Mouse (Mus musculus) frontal cortex, postnatal 36 days (tissue): Measurements from ENCODE around the gene Cd47.

ENCODE experiments used
- DNase-seq, 2 experiments: peaks; one replicate each; pipeline ENCODE4 v3.0.0; 2022; ENCODE audit warnings: low spot score in 2 of 2

The Cd47 gene

GRCm38 (mm10) chr16:49907356-49907755 lies 107.0 kb downstream of the Cd47 start:
- no peak for DNase-seq

- DNase-seq = peak in 1 of 2 experiments; percentile 36
These were observed 109.2 kb downstream of the Cd47 start for GRCm38 (mm10) chr16:49909536-49909935.

- no peak for DNase-seq
These were observed 113.8 kb downstream of the Cd47 start for GRCm38 (mm10) chr16:49914094-49914493.

GRCm38 (mm10) chr16:49915532-49916476 lies 115.5 kb downstream of the Cd47 start:
- DNase-seq = no peak

- DNase-seq = no peak
These were observed 119.9 kb downstream of the Cd47 start for GRCm38 (mm10) chr16:49920191-49920590.

- no peak for DNase-seq
These were observed 121.3 kb downstream of the Cd47 start for GRCm38 (mm10) chr16:49921677-49922076.

- DNase-seq = peak; percentile 23 to 38
These were observed 121.8 kb downstream of the Cd47 start for GRCm38 (mm10) chr16:49922098-49922497.

- no peak for DNase-seq
These were observed 123.4 kb downstream of the Cd47 start for GRCm38 (mm10) chr16:49923720-49924119.

- DNase-seq = no peak
These were observed 124.6 kb downstream of the Cd47 start for GRCm38 (mm10) chr16:49924941-49925340.

- DNase-seq = no peak
These were observed 132.9 kb downstream of the Cd47 start for GRCm38 (mm10) chr16:49933274-49933673.

GRCm38 (mm10) chr16:49936008-49936443 lies 135.7 kb downstream of the Cd47 start:
- DNase-seq = no peak

- DNase-seq = no peak
These were observed 136.5 kb downstream of the Cd47 start for GRCm38 (mm10) chr16:49936793-49937192.

- no peak for DNase-seq
These were observed 137.2 kb downstream of the Cd47 start for GRCm38 (mm10) chr16:49937218-49938165.

- DNase-seq = no peak
These were observed 138.4 kb downstream of the Cd47 start for GRCm38 (mm10) chr16:49938483-49939301.

- DNase-seq = no peak
These were observed 139.0 kb downstream of the Cd47 start for GRCm38 (mm10) chr16:49939376-49939775.

GRCm38 (mm10) chr16:49940473-49940872 lies 140.1 kb downstream of the Cd47 start:
- DNase-seq = no peak

- no peak for DNase-seq
These were observed 140.7 kb downstream of the Cd47 start for GRCm38 (mm10) chr16:49941031-49941430.

- DNase-seq = no peak
These were observed 143.4 kb downstream of the Cd47 start for GRCm38 (mm10) chr16:49943726-49944125.

- DNase-seq = no peak
These were observed 144.8 kb downstream of the Cd47 start for GRCm38 (mm10) chr16:49945084-49945483.

- no peak for DNase-seq
These were observed 146.7 kb downstream of the Cd47 start for GRCm38 (mm10) chr16:49947049-49947448.

- DNase-seq = no peak
These were observed 147.3 kb downstream of the Cd47 start for GRCm38 (mm10) chr16:49947610-49948009.
